Mouse (Mus musculus) midbrain, embryonic 16.5 days (tissue): ENCODE results near the gene Gm5460. TPM values are rescaled to one million over a fixed set of nuclear protein-coding genes. Genes with fewer than 3 reads are reported as not detected.
A peak's percentile ranks its signal among the peaks of the same experiment; 100 is the strongest.

ENCODE experiments used
- ATAC-seq: fragments of 200-750 bp; cut with Nextera tagmentation; 2 replicates; pipeline ENCODE4 v1.8.0; 2017; ENCODE audit warnings: moderate TSS enrichment
- H3K27ac ChIP-seq: fragments of 300-500 bp; sonication (generic); 2 replicates; pipeline ENCODE4 v1.5.1; 2014; ENCODE audit warnings: mild to moderate bottlenecking, low read length, mixed read lengths
- H3K27me3 ChIP-seq: fragments of 300-500 bp; sonication (generic); 2 replicates; pipeline ENCODE4 v1.6.1; 2014; ENCODE audit warnings: low read depth, low read length, mixed read lengths; ENCODE audit not compliant: control insufficient read depth, insufficient read depth
- H3K36me3 ChIP-seq: fragments of 300-500 bp; sonication (generic); 2 replicates; pipeline ENCODE4 v1.6.1; 2014; ENCODE audit warnings: mild to moderate bottlenecking, low read length, moderate library complexity, mixed read lengths; ENCODE audit not compliant: control insufficient read depth, insufficient read depth
- H3K4me1 ChIP-seq: fragments of 300-500 bp; sonication (generic); 2 replicates; pipeline ENCODE4 v1.6.1; 2014; ENCODE audit warnings: mild to moderate bottlenecking, low read length, mixed read lengths; ENCODE audit not compliant: control insufficient read depth, insufficient read depth
- H3K4me2 ChIP-seq: fragments of 300-500 bp; sonication (generic); 2 replicates; pipeline ENCODE4 v1.6.1; 2014; ENCODE audit warnings: mild to moderate bottlenecking, low read length, mixed read lengths
- H3K4me3 ChIP-seq: fragments of 300-500 bp; sonication (generic); 2 replicates; pipeline ENCODE4 v1.5.1; 2014; ENCODE audit warnings: low read depth, mild to moderate bottlenecking, low read length, moderate library complexity, mixed read lengths
- H3K9ac ChIP-seq: fragments of 300-500 bp; sonication (generic); 2 replicates; pipeline ENCODE4 v1.6.1; 2014; ENCODE audit warnings: low read depth, low read length, mixed read lengths
- H3K9me3 ChIP-seq: fragments of 300-500 bp; sonication (generic); replicated peaks from 2 replicates; pipeline ENCODE4 v1.6.1; 2014; ENCODE audit warnings: mild to moderate bottlenecking, low read length, mixed read lengths; ENCODE audit not compliant: control insufficient read depth, poor library complexity, severe bottlenecking
- WGBS: fragments of 180-500 bp; shearing (Covaris S2); extraction: QIAGEN DNeasy Blood & Tissue Kit; methylation state at CpG from one replicate; pipeline ENCODE4 v1.1.7; 2014; 5-methylcytosine and 5-hydroxymethylcytosine counted together
- polyA plus RNA-seq: library from polyadenylated mRNA; unstranded; fragments of >200 nt; fragmentation: Nextera tagmentation; extraction: Ambion mirVana; gene quantifications from 2 replicates; pipeline ENCODE4 v1.2.1, GENCODE M21; 2015

Gene Gm5460
- polyA plus RNA-seq = not detected in 2 replicates

DNA sequence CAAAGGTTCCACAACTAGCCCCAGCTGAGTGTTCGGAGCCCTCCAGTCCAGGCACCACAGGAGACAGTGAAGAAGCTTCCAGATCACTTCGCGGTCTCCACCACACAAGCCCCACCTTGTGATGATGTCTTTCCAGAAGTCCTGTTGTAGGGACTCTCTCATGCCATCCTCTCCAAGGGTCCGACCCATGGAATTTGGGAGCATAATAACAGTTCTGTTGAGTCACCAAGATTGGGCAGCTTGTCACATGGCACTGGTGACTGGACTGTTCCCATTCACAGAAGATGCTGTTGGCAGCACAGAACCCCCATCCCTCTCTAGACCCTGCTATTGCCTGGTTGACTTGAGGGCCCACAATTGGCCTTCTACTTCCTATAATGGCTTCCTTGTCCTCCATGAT, at the start of gene Gm5460:
Gm5460 (plus strand) TSS at position 378 of the 400 bp plus-strand sequence.
- no peaks in the 10 kb centered on the region for H3K36me3 ChIP-seq
- no peak within 1 kb of the TSS for H3K27ac ChIP-seq
- no peak for ATAC-seq
- no peak within 1 kb of the TSS for H3K9ac ChIP-seq
- WGBS = 96% methylated on average over 4 of the region's 4 CpGs
- H3K4me1 ChIP-seq = no peaks in the 10 kb centered on the region
- H3K4me3 ChIP-seq = no peak within 1 kb of the TSS
- H3K4me2 ChIP-seq = no peak within 1 kb of the TSS
- no peaks in the 10 kb centered on the region for H3K27me3 ChIP-seq
- H3K9me3 ChIP-seq = no peaks in the 10 kb centered on the region

DNA sequence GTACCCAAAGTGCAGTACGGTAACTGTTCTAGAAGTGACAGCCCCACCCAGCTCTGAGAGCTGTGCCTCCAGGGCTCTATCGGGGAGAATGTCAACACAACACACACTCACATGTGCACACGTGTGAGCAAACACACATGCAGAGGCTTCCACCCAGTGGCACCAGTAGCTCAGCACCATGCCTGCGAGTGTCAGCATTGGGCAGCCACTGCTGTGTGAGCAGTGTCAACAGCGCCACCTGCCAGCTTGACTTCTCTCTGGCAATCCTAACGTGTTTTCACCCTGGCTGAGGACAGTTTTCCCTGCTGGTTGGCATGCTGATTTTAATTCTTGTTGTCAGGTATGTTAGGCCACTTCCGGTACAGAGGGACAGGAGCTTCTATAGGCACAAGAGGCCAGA, 43.9 kb upstream of the Gm5460 start:
- H3K4me2 ChIP-seq = no peak overlapping the region
- no peak overlapping the region for H3K4me3 ChIP-seq
- H3K27ac ChIP-seq = no peak overlapping the region
- no peak overlapping the region for H3K9ac ChIP-seq
- H3K4me1 ChIP-seq = peaks cover under 1% of the 10 kb centered on the region; the same call in 1 of the 2 replicates
- no peaks in the 10 kb centered on the region for H3K9me3 ChIP-seq
- H3K27me3 ChIP-seq = no peaks in the 10 kb centered on the region
- no peak for ATAC-seq
- no peaks in the 10 kb centered on the region for H3K36me3 ChIP-seq
- WGBS = 47% methylated on average over 7 of the region's 7 CpGs

DNA sequence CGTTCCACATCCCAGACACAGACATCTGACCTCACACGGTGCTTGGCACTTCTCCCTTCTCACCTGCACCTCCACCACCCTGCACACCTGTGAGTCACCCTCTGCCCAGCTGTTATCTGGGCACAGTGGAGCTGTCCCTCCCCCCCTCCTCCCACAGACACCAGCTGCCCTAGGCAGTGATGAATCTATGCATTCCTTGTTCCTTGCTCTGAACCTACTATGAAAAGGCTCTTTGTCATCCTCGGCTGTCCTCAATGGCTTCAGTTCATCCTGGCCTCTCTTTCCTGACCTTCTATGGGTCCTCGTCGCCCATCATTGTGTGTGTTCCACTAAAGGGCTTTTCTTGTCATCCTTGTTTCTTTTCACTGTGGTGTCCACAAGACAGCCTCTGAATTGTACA, 41.8 kb upstream of the Gm5460 start:
- Histone ChIP-seq H3K36me3 (no peaks in the 10 kb centered on the region), H3K4me2 (no peak overlapping the region), H3K4me3 (no peak overlapping the region), H3K4me1 (peaks cover 11% of the 10 kb centered on the region), H3K9ac (no peak overlapping the region), H3K27ac (no peak overlapping the region), H3K9me3 (no peaks in the 10 kb centered on the region), H3K27me3 (no peaks in the 10 kb centered on the region)
- 57% methylated on average over 5 of the region's 5 CpGs for WGBS
- ATAC-seq = no peak

DNA sequence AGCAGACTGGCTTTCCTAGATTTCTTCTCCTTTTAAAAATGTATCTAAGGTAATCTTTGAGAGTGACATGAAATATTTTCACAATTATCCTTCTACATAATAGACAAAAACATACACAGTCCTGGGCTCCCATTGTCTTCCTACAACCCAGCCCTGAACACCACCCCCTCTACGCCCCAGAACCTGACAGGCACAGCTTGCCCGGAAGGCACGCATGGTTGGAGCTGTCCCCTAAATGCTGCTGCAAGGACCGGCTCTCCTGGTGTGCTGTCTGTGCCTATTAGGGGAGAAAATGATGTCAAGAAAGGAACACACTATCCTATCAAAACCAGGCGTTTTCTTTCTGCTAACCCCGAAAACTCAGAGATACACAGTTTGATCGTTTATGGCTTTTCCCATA, 38.8 kb upstream of the Gm5460 start:
- peak overlapping the region; percentile 31; the same call in 1 of the 2 replicates for H3K4me2 ChIP-seq
- H3K4me3 ChIP-seq = peak overlapping the region; percentile 42
- peaks cover 11% of the 10 kb centered on the region for H3K4me1 ChIP-seq
- no peaks in the 10 kb centered on the region for H3K9me3 ChIP-seq
- peak overlapping the region; percentile 25; the same call in 1 of the 2 replicates for H3K9ac ChIP-seq
- no peaks in the 10 kb centered on the region for H3K36me3 ChIP-seq
- ATAC-seq = peak; percentile 54; the same call in 1 of the 2 replicates
- no peak overlapping the region for H3K27ac ChIP-seq
- H3K27me3 ChIP-seq = no peaks in the 10 kb centered on the region
- 28% methylated on average over 7 of the region's 7 CpGs for WGBS

DNA sequence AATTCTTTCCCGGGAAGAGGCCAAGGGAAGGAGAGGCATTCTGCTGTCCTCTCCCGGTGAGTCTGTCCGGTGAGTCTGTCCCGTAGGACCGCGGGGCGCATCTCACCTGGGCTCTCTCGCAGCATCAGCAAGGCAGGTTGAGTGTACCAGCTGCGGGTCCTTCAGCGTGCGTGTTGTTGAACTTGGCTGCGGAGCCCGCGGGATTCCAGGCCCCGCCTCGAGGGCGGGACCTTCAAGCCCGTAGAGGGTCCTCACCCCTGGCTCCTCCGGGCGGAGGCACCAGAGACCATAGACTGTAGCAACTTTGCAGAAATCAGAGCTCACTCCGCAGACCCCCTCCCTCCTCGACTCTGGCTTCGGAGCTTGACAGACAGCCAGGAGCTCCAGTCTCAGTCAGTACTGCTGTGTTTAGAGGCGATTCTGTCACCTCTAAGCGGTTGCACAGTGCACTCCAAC, 37.9 kb upstream of the Gm5460 start, which contains the start of gene Zfp488:
Zfp488 (minus strand) TSS at position 161 of the 456 bp plus-strand sequence.
- Histone ChIP-seq H3K9ac (peak within 1 kb of the TSS; percentile 58), H3K4me1 (peaks cover 11% of the 10 kb centered on the region), H3K27me3 (no peaks in the 10 kb centered on the region), H3K9me3 (no peaks in the 10 kb centered on the region), H3K4me2 (peak within 1 kb of the TSS; percentile 75), H3K36me3 (no peaks in the 10 kb centered on the region), H3K27ac (no peak within 1 kb of the TSS), H3K4me3 (peak within 1 kb of the TSS; percentile 42)
- peak; percentile 79 for ATAC-seq
- 3% methylated on average over 25 of the region's 25 CpGs for WGBS

DNA sequence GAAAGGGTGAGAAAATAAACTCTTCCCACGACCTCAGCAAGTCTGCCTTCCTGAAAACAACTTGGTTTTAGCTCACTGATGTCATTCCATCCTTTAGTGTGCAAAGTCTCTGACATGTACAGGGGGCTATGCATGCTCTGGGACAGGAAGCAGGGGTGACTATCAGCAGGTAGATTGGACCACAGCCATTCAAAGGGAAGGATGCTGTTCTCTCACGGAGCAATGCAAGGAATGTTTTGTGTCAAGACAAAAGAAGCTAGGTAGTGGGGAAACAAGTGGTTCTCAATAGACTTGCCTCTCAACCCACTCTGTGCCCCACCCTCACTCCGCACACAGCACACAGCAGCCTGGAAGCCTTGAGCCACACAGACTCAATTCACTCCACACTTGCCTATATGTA, 27.4 kb upstream of the Gm5460 start:
- H3K9ac ChIP-seq = no peak overlapping the region
- H3K4me3 ChIP-seq = no peak overlapping the region
- no peaks in the 10 kb centered on the region for H3K36me3 ChIP-seq
- no peak overlapping the region for H3K4me2 ChIP-seq
- no peaks in the 10 kb centered on the region for H3K9me3 ChIP-seq
- H3K4me1 ChIP-seq = no peaks in the 10 kb centered on the region
- WGBS = 49% methylated on average over 3 of the region's 3 CpGs
- no peak overlapping the region for H3K27ac ChIP-seq
- H3K27me3 ChIP-seq = no peaks in the 10 kb centered on the region
- no peak for ATAC-seq

DNA sequence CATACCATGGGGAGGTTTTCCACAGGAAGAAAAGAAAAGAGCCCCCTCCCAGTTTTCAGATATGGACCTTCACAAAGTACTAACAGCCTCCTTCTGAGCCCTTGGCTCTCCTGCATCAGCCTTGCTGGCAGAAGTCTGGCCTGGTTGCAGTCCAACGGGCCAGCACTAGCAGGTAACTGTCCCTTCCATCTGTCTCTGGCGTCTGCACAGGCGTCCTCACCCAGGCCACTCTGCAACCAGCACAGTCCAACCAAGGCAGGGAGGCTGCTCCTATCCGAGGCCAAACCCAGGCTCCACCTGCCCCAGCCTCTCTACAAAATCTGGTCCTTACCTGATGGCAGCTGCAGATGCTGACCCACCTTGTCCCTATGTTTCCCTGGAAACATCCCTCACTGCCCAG, 24.6 kb upstream of the Gm5460 start:
- Histone ChIP-seq H3K4me2 (no peak overlapping the region), H3K36me3 (no peaks in the 10 kb centered on the region), H3K27ac (no peak overlapping the region), H3K9me3 (no peaks in the 10 kb centered on the region), H3K9ac (no peak overlapping the region), H3K27me3 (no peaks in the 10 kb centered on the region), H3K4me1 (no peaks in the 10 kb centered on the region), H3K4me3 (no peak overlapping the region)
- 74% methylated on average over 4 of the region's 4 CpGs for WGBS
- no peak for ATAC-seq

DNA sequence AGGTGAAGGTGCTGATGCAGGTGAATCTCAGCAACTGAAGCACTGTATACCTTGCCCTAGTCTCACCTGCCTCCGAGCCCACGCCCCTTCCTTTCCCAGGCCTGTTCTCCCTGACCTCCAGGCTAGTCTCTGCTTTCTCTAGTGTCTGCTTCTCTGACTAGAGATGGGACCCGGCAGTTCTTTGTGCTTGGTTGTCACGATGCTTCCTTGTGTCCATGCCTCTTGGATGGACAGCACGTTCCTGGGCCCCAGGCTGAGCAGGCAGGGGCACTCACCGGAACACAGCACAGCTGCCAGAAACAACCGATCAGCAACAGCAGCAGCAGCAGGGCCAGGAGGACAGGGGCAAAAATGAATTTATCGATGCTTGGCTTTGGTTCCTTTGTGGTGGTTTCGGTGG, 23.5 kb upstream of the Gm5460 start:
- Histone ChIP-seq H3K9ac (no peak overlapping the region), H3K4me3 (no peak overlapping the region), H3K27me3 (no peaks in the 10 kb centered on the region), H3K4me2 (no peak overlapping the region), H3K36me3 (no peaks in the 10 kb centered on the region), H3K4me1 (no peaks in the 10 kb centered on the region), H3K9me3 (no peaks in the 10 kb centered on the region), H3K27ac (no peak overlapping the region)
- 93% methylated on average over 9 of the region's 9 CpGs for WGBS
- no peak for ATAC-seq

DNA sequence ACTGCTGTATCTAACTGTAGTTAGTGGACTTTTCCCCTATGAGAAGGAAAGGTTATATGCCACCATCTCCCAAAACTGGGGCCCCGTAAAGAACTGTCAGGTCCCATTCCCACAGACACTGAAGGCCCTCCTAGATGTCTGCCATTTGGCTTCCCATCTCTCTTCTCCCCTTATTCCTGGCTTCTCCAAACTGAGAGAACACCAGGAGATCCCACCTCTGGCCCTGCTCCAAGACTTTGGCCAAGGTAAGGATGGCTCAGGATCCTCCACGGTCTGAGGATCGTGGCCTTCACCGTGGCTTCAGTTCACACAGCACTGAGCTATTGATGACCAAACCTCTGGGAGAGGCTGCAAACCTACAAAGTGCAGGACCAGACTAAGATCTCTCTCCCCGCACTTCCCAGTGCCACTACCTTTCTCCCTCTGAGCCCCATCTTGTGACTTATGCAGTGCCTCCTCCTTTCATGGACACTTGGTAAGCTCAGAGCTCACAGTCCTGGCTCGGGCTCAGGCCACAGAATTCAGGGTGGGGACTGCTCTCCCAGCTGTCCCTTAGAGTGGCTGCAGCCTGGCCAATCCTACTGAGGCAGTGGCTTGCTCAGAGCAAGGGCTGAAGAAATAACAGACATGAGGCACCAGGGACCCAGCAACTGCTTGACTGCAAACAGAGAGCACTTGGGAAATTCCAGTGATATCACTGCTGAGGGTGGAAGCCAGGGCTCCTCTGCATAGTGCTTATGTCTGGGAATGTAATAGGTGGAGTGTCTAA, 22.9 kb upstream of the Gm5460 start:
- Histone ChIP-seq H3K4me3 (no peak overlapping the region), H3K4me2 (no peak overlapping the region), H3K27me3 (no peaks in the 10 kb centered on the region), H3K36me3 (no peaks in the 10 kb centered on the region), H3K27ac (no peak overlapping the region), H3K9me3 (no peaks in the 10 kb centered on the region), H3K9ac (no peak overlapping the region), H3K4me1 (no peaks in the 10 kb centered on the region)
- no peak for ATAC-seq
- 87% methylated on average over 6 of the region's 6 CpGs for WGBS
